Mouse (Mus musculus) forebrain, embryonic 12.5 days (tissue): ENCODE results near the gene Naa20. TPM values are rescaled to one million over a fixed set of nuclear protein-coding genes. Genes with fewer than 3 reads are reported as not detected.

Experiments used
- microRNA-seq: library from miRNA; unstranded; fragments of <30 nt; microRNA quantifications from one replicate; pipeline ENCODE4, GENCODE M21; 2017
- polyA plus RNA-seq: library from polyadenylated mRNA; unstranded; fragments of >200 nt; fragmentation: Nextera tagmentation; extraction: Ambion mirVana; gene quantifications from 2 replicates; pipeline ENCODE4 v1.2.1, GENCODE M21; 2016

Gene Naa20
- polyA plus RNA-seq, 1 experiment from 2014 or later = 124 TPM

Small RNA genes within 50 kb of the gene (microRNA-seq; reads per million reads assigned to microRNA genes)
- not detected for gene Gm25026

Other genes with a start within 250 kb of the Naa20 start
- gene Rin2, start 226.9 kb upstream of the Naa20 start, polyA plus RNA-seq = 11.9 and 14.0 TPM in 2 replicates
- 1.1 and 1.2 TPM in 2 replicates for gene Cfap61, start 32.7 kb downstream of the Naa20 start, polyA plus RNA-seq
- 37.9 and 41.7 TPM in 2 replicates for gene Crnkl1, start 32.9 kb downstream of the Naa20 start, polyA plus RNA-seq